9 mouse cellular contexts compared by ENCODE assay signal in the genomic region with DNA sequence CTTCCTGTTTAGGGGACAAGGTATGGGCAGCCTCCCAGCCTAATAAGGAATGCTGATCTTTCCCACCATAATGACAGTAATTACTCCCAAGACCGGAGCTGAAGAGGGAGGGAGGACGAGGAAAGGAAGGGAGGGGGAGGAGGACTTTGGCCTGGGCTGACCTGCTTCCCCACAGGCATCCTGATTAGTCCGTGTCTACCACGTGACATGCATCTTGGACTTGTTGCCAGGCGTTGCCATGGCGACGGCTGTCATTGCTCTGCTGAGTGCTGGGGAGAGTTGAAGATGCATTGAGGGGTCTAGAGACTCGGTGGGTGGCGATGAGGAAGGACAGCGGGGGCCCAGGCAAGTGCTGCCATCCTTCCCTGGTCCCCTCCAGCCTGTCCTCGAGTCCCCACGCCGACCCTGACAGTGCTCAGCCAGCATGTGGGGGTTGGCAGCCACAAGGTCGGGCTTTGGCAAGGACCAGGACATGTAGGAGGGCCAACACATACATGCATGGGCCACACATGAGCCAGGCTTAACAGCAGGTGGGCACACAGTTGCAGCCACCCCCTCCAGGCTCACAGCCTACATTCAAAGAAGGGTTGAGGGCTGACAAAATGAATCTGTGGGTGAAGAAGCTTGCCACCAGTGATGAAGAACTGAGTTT. TPM values are rescaled to one million over a fixed set of nuclear protein-coding genes. Genes with fewer than 3 reads are reported as not detected.
A peak's percentile ranks its signal among the peaks of the same experiment; 100 is the strongest.
DNase-seq lines count a peak whose midpoint lies in the region; ATAC-seq and TF ChIP-seq lines count a peak whose summit lies in the region.
"Had no signal": no experiment of that assay in that cellular context is flagged by ENCODE, and none has a peak within 500 bp of the region (broad histone marks: within the 10 kb centered on the region; RNA-seq: fewer than 3 reads in every experiment).

No protein-coding gene starts in this region.

- H3K27ac ChIP-seq in forebrain, embryonic 15.5 days (replicated peaks): peak overlapping the region; percentile 59
- no peak overlapping the region for H3K27ac ChIP-seq in kidney, adult 2 months (ENCODE audit: insufficient read depth, low read depth, low read length)
- H3K27ac ChIP-seq in neural tube, embryonic 14.5 days (ENCODE audit: low read depth, low read length): no peak overlapping the region
- H3K27ac ChIP-seq: stomach, embryonic 15.5 days had no signal

- no peak for TF ChIP-seq POLR2A in kidney, adult 2 months (IDR thresholded peaks at IDR 0.05; ENCODE audit: low read depth, low read length)

- peak overlapping the region; percentile 7; the same call in 1 of the 2 replicates for H3K4me3 ChIP-seq in forebrain, embryonic 15.5 days
- H3K4me3 ChIP-seq in kidney, adult 2 months (ENCODE audit: insufficient read depth, low read depth, low read length): no peak overlapping the region
- 0 out of 2 replicates have a peak overlapping the region, but pooled peaks have one; percentile 9 for H3K4me3 ChIP-seq in neural tube, embryonic 14.5 days (ENCODE audit: low read depth, low read length)
- H3K4me3 ChIP-seq: stomach, embryonic 15.5 days had no signal

- H3K36me3 ChIP-seq in forebrain, embryonic 15.5 days: no peaks in the 10 kb centered on the region
- no peaks in the 10 kb centered on the region for H3K36me3 ChIP-seq in kidney, adult 2 months (ENCODE audit: control insufficient read depth, insufficient read depth, low read length)
- H3K36me3 ChIP-seq in neural tube, embryonic 14.5 days (ENCODE audit: control insufficient read depth, insufficient read depth, low read length): no peaks in the 10 kb centered on the region
- H3K36me3 ChIP-seq: stomach, embryonic 15.5 days had no signal

- H3K9me3 ChIP-seq in forebrain, embryonic 15.5 days: no peaks in the 10 kb centered on the region
- no peaks in the 10 kb centered on the region for H3K9me3 ChIP-seq in neural tube, embryonic 14.5 days (ENCODE audit: control insufficient read depth, low read length)
- H3K9me3 ChIP-seq: stomach, embryonic 15.5 days had no signal

- peak; percentile 93 for ATAC-seq in forebrain, embryonic 15.5 days (replicated peaks)
- peak; percentile 95 for ATAC-seq in neural tube, embryonic 14.5 days (ENCODE audit: low read depth)

- intact Hi-C loops in left cerebral cortex, postnatal 4 days (cut with DNase I): no loop called here

- 1% methylated on average over 14 of the region's 14 CpGs for WGBS in forebrain, embryonic 15.5 days
- WGBS in kidney, adult 2 months: 3% methylated on average over 14 of the region's 14 CpGs
- 1% methylated on average over 14 of the region's 14 CpGs for WGBS in neural tube, embryonic 14.5 days

- peak; percentile 92 for DNase-seq in MN1 (ENCODE audit: low spot score)
- peak; percentile 87 for DNase-seq in cerebellum, adult 11 months
- DNase-seq in kidney, adult 2 months: peak; percentile 82
- DNase-seq in left cerebral cortex, postnatal 4 days: peak; percentile 95
- DNase-seq in urinary bladder, postnatal 25 days (ENCODE audit: low spot score): no peak
- no peak for DNase-seq in thymus, postnatal 0 days (ENCODE audit: low spot score)

- H3K9ac ChIP-seq in forebrain, embryonic 15.5 days (replicated peaks): no peak overlapping the region
- H3K9ac ChIP-seq in neural tube, embryonic 14.5 days (replicated peaks; ENCODE audit: low read depth, low read length): no peak overlapping the region; the same call in 1 of the 2 replicates
- H3K9ac ChIP-seq: stomach, embryonic 15.5 days had no signal

- no peak for TF ChIP-seq CTCF in kidney, adult 2 months (conservative IDR thresholded peaks at IDR 0.05; ENCODE audit: insufficient read depth, insufficient read length, low read depth, low read length)

- H3K4me1 ChIP-seq in forebrain, embryonic 15.5 days: peaks cover 13% of the 10 kb centered on the region
- no peaks in the 10 kb centered on the region for H3K4me1 ChIP-seq in kidney, adult 2 months (ENCODE audit: control insufficient read depth, insufficient read depth, low read length)
- H3K4me1 ChIP-seq in neural tube, embryonic 14.5 days (ENCODE audit: control insufficient read depth, insufficient read depth, low read length): 0 out of 2 replicates have a peak, but pooled peaks cover 5% of the 10 kb centered on the region
- H3K4me1 ChIP-seq: stomach, embryonic 15.5 days had no signal

- peak overlapping the region; percentile 35 for H3K4me2 ChIP-seq in forebrain, embryonic 15.5 days (replicated peaks)
- peak overlapping the region; percentile 38 for H3K4me2 ChIP-seq in neural tube, embryonic 14.5 days (ENCODE audit: low read depth, low read length)
- H3K4me2 ChIP-seq: stomach, embryonic 15.5 days had no signal

- no peaks in the 10 kb centered on the region for H3K27me3 ChIP-seq in forebrain, embryonic 15.5 days
- no peaks in the 10 kb centered on the region for H3K27me3 ChIP-seq in kidney, adult 2 months (replicated peaks; ENCODE audit: control insufficient read depth, insufficient read depth, low read length)
- H3K27me3 ChIP-seq in neural tube, embryonic 14.5 days (ENCODE audit: control insufficient read depth, insufficient read depth, low read length): no peaks in the 10 kb centered on the region
- H3K27me3 ChIP-seq: stomach, embryonic 15.5 days had no signal

RNA-seq across cellular contexts. Expression of a gene that starts 15.2 kb away (rescaled TPM):
- 30.7 and 31.2 TPM in 2 replicates for polyA plus RNA-seq in forebrain, embryonic 15.5 days (2015; fragmentation: Nextera tagmentation; extraction: Ambion mirVana)
- 35.6 and 40.9 TPM in 2 replicates for polyA plus RNA-seq in kidney, adult 2 months (2012; rRNA removed)
- total RNA-seq in left cerebral cortex, postnatal 4 days (2021): 10 to 100 TPM; 48.9 to 50.2 TPM
- 21.0 and 26.9 TPM in 2 replicates for polyA plus RNA-seq in neural tube, embryonic 14.5 days (2014; fragmentation: Nextera tagmentation; extraction: Ambion mirVana)
- polyA plus RNA-seq in thymus, postnatal 0 days (2015; fragmentation: Nextera tagmentation; extraction: Ambion mirVana): 30.5 and 32.7 TPM in 2 replicates

RNA-seq across cellular contexts. Expression of a gene that starts 22.7 kb away (rescaled TPM):
- polyA plus RNA-seq in forebrain, embryonic 15.5 days (2015; fragmentation: Nextera tagmentation; extraction: Ambion mirVana): 21.4 and 22.9 TPM in 2 replicates
- polyA plus RNA-seq in kidney, adult 2 months (2012; rRNA removed): 23.7 and 28.2 TPM in 2 replicates
- total RNA-seq in left cerebral cortex, postnatal 4 days (2021): 10 to 100 TPM; 41.4 to 45.7 TPM
- 20.4 and 23.5 TPM in 2 replicates for polyA plus RNA-seq in neural tube, embryonic 14.5 days (2014; fragmentation: Nextera tagmentation; extraction: Ambion mirVana)
- polyA plus RNA-seq in thymus, postnatal 0 days (2015; fragmentation: Nextera tagmentation; extraction: Ambion mirVana): 11.1 and 12.9 TPM in 2 replicates

RNA-seq across cellular contexts. Expression of a gene that starts 42.6 kb away (rescaled TPM):
- 1.3 and 1.7 TPM in 2 replicates for polyA plus RNA-seq in forebrain, embryonic 15.5 days (2015; fragmentation: Nextera tagmentation; extraction: Ambion mirVana)
- 33.3 and 34.7 TPM in 2 replicates for polyA plus RNA-seq in kidney, adult 2 months (2012; rRNA removed)
- total RNA-seq in left cerebral cortex, postnatal 4 days (2021): 1 to 10 TPM; 3.4 to 3.7 TPM
- 0.92 and 1.7 TPM in 2 replicates for polyA plus RNA-seq in neural tube, embryonic 14.5 days (2014; fragmentation: Nextera tagmentation; extraction: Ambion mirVana)
- polyA plus RNA-seq in thymus, postnatal 0 days (2015; fragmentation: Nextera tagmentation; extraction: Ambion mirVana): 2.5 and 3.0 TPM in 2 replicates

RNA-seq across cellular contexts. Expression of a gene that starts 50.2 kb away (rescaled TPM):
- polyA plus RNA-seq in forebrain, embryonic 15.5 days (2015; fragmentation: Nextera tagmentation; extraction: Ambion mirVana): 59.7 and 63.2 TPM in 2 replicates
- polyA plus RNA-seq in kidney, adult 2 months (2012; rRNA removed): 60.6 and 71.7 TPM in 2 replicates
- total RNA-seq in left cerebral cortex, postnatal 4 days (2021): 10 to 100 TPM; 45.9 to 47.6 TPM
- polyA plus RNA-seq in neural tube, embryonic 14.5 days (2014; fragmentation: Nextera tagmentation; extraction: Ambion mirVana): 68.6 and 69.7 TPM in 2 replicates
- 58.6 and 59.2 TPM in 2 replicates for polyA plus RNA-seq in thymus, postnatal 0 days (2015; fragmentation: Nextera tagmentation; extraction: Ambion mirVana)

RNA-seq across cellular contexts. Expression of a gene that starts 58.7 kb away (rescaled TPM):
- 10.9 and 13.6 TPM in 2 replicates for polyA plus RNA-seq in forebrain, embryonic 15.5 days (2015; fragmentation: Nextera tagmentation; extraction: Ambion mirVana)
- 34.8 and 43.1 TPM in 2 replicates for polyA plus RNA-seq in kidney, adult 2 months (2012; rRNA removed)
- 1 to 10 TPM; 4.5 to 6.1 TPM for total RNA-seq in left cerebral cortex, postnatal 4 days (2021)
- 6.9 and 13.2 TPM in 2 replicates for polyA plus RNA-seq in neural tube, embryonic 14.5 days (2014; fragmentation: Nextera tagmentation; extraction: Ambion mirVana)
- polyA plus RNA-seq in thymus, postnatal 0 days (2015; fragmentation: Nextera tagmentation; extraction: Ambion mirVana): 59.5 TPM in 2 replicates

Comparison
In these comparisons a context has a peak if more than half of its experiments do, and no peak if none do; other contexts are left out.
1. DNase-seq: peak in MN1 (single experiment), cerebellum, adult 11 months (single experiment), kidney, adult 2 months (single experiment) and left cerebral cortex, postnatal 4 days (single experiment); none in urinary bladder, postnatal 25 days (single experiment) and thymus, postnatal 0 days (single experiment).